In the genomic region with DNA sequence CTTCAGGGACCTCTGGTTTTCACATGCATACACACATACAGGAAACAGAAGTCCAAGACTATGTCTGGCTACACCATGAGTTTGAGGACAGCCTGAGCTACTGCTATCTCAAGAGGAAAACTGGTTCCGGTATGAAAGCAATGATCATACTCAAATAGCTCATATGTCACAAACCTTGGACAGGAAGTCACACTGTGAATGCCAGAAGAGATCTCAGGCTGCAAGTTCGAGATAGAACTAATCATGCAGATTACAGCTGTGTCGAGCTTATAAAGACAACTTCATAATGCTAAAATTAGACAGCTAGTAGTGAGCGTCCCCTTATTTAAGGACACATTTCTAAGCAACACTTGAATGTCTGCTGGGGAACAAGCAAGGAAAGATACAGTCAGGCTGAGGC, we compare ENCODE assay signal across 19 mouse cellular contexts. TPM values are rescaled to one million over a fixed set of nuclear protein-coding genes. Genes with fewer than 3 reads are reported as not detected.
DNase-seq lines count a peak whose midpoint lies in the region; ATAC-seq lines count a peak whose summit lies in the region.
"Had no signal": no experiment of that assay in that cellular context is flagged by ENCODE, and none has a peak within 500 bp of the region (broad histone marks: within the 10 kb centered on the region; RNA-seq: fewer than 3 reads in every experiment).

No protein-coding gene starts in this region.

- peaks cover 21% of the 10 kb centered on the region for H3K4me1 ChIP-seq in heart, embryonic 10.5 days
- peaks cover 47% of the 10 kb centered on the region for H3K4me1 ChIP-seq in liver, embryonic 15.5 days (replicated peaks)
- H3K4me1 ChIP-seq in forebrain, embryonic 11.5 days (replicated peaks; ENCODE audit: control insufficient read depth, insufficient read depth, low read length), result no peaks in the 10 kb centered on the region
- H3K4me1 ChIP-seq: hindbrain, embryonic 13.5 days; midbrain, embryonic 13.5 days; neural tube, embryonic 12.5 days had no signal

- H3K27me3 ChIP-seq in heart, embryonic 10.5 days (ENCODE audit: insufficient read depth, poor library complexity, severe bottlenecking), result no peaks in the 10 kb centered on the region
- H3K27me3 ChIP-seq in liver, embryonic 15.5 days, result no peaks in the 10 kb centered on the region
- no peaks in the 10 kb centered on the region for H3K27me3 ChIP-seq in forebrain, embryonic 11.5 days (ENCODE audit: control insufficient read depth, insufficient read depth, low read length)
- H3K27me3 ChIP-seq: hindbrain, embryonic 13.5 days; midbrain, embryonic 13.5 days; neural tube, embryonic 12.5 days; Patski had no signal

- H3K4me2 ChIP-seq in liver, embryonic 15.5 days, result no peak overlapping the region
- H3K4me2 ChIP-seq in forebrain, embryonic 11.5 days (ENCODE audit: low read depth, low read length, severe bottlenecking), result no peak overlapping the region
- H3K4me2 ChIP-seq: hindbrain, embryonic 13.5 days; midbrain, embryonic 13.5 days; neural tube, embryonic 12.5 days had no signal

- no peak overlapping the region for H3K9ac ChIP-seq in liver, embryonic 15.5 days
- H3K9ac ChIP-seq in forebrain, embryonic 11.5 days (ENCODE audit: low read length), result no peak overlapping the region
- H3K9ac ChIP-seq: hindbrain, embryonic 13.5 days; midbrain, embryonic 13.5 days; neural tube, embryonic 12.5 days had no signal

- no peak for DNase-seq in heart, embryonic 10.5 days (ENCODE audit: low spot score)
- no peak for DNase-seq in heart, adult 9 months (ENCODE audit: low spot score in 2 of 2)
- DNase-seq in 416B (ENCODE audit: low read depth), result peak; percentile 90
- peak; percentile 47 for DNase-seq in c-Kit-positive CD71-positive TER-119-negative erythroid progenitor cells, embryonic 14.5 days (ENCODE audit: low read depth)
- DNase-seq in forebrain, embryonic 11.5 days (ENCODE audit: low spot score), result no peak
- DNase-seq in right cerebral cortex, postnatal 4 days, result no peak
- DNase-seq in embryo, embryonic 10.5 days (ENCODE audit: low spot score), result no peak
- DNase-seq: cerebellum, postnatal 10 days; kidney, adult 18-20 months; thymus, postnatal 25 days had no signal

- peak overlapping the region; percentile 69 for H3K27ac ChIP-seq in heart, embryonic 10.5 days
- 0 out of 2 replicates have a peak overlapping the region, but pooled peaks have one; percentile 4 for H3K27ac ChIP-seq in liver, embryonic 15.5 days (replicated peaks)
- H3K27ac ChIP-seq in forebrain, embryonic 11.5 days (ENCODE audit: low read depth, low read length), result no peak overlapping the region
- H3K27ac ChIP-seq: hindbrain, embryonic 13.5 days; midbrain, embryonic 13.5 days; neural tube, embryonic 12.5 days had no signal

- 31% methylated on average over 4 of the region's 4 CpGs for WGBS in heart, embryonic 10.5 days
- 9% methylated on average over 4 of the region's 4 CpGs for WGBS in liver, embryonic 15.5 days (ENCODE audit: insufficient replicate concordance)
- WGBS in forebrain, embryonic 11.5 days, result 88% methylated on average over 4 of the region's 4 CpGs

- no peaks in the 10 kb centered on the region for H3K36me3 ChIP-seq in heart, embryonic 10.5 days
- H3K36me3 ChIP-seq in liver, embryonic 15.5 days (replicated peaks), result no peaks in the 10 kb centered on the region
- no peaks in the 10 kb centered on the region for H3K36me3 ChIP-seq in forebrain, embryonic 11.5 days (ENCODE audit: control insufficient read depth, insufficient read depth, low read length)
- H3K36me3 ChIP-seq: hindbrain, embryonic 13.5 days; midbrain, embryonic 13.5 days; neural tube, embryonic 12.5 days had no signal

- H3K4me3 ChIP-seq in heart, embryonic 10.5 days, result no peak overlapping the region
- H3K4me3 ChIP-seq in liver, embryonic 15.5 days (replicated peaks), result no peak overlapping the region
- H3K4me3 ChIP-seq in forebrain, embryonic 11.5 days (ENCODE audit: low read depth, low read length), result no peak overlapping the region
- H3K4me3 ChIP-seq: hindbrain, embryonic 13.5 days; midbrain, embryonic 13.5 days; neural tube, embryonic 12.5 days had no signal

- H3K9me3 ChIP-seq in heart, embryonic 10.5 days, result no peaks in the 10 kb centered on the region
- no peaks in the 10 kb centered on the region for H3K9me3 ChIP-seq in liver, embryonic 15.5 days (replicated peaks)
- H3K9me3 ChIP-seq in forebrain, embryonic 11.5 days (ENCODE audit: control insufficient read depth, low read length), result no peaks in the 10 kb centered on the region
- H3K9me3 ChIP-seq: hindbrain, embryonic 13.5 days; midbrain, embryonic 13.5 days; neural tube, embryonic 12.5 days had no signal

- ATAC-seq in liver, embryonic 15.5 days (ENCODE audit: insufficient read depth), result peak; percentile 11; the same call in 1 of the 2 replicates
- no peak for ATAC-seq in forebrain, embryonic 11.5 days (replicated peaks; ENCODE audit: low FRiP score)
- ATAC-seq: forebrain, embryonic 14.5 days; midbrain, embryonic 13.5 days; Patski had no signal

RNA-seq across cellular contexts. Expression of a gene that starts 12.1 kb away (rescaled TPM):
- not detected in 2 replicates for polyA plus RNA-seq in heart, embryonic 10.5 days (2016; fragmentation: Nextera tagmentation; extraction: Ambion mirVana)
- polyA plus RNA-seq in liver, embryonic 15.5 days (2015; fragmentation: Nextera tagmentation; extraction: Ambion mirVana), result not detected in 2 replicates
- not detected in 2 replicates for polyA plus RNA-seq in forebrain, embryonic 11.5 days (2014; fragmentation: Nextera tagmentation; extraction: Ambion mirVana)
- polyA plus RNA-seq: embryonic facial prominence, embryonic 14.5 days; forebrain, embryonic 14.5 days; large intestine, adult 2 months; lung, adult 2 months; midbrain, embryonic 13.5 days; neural tube, embryonic 12.5 days; Patski had no signal

RNA-seq across cellular contexts. Expression of a gene that starts 44.8 kb away (rescaled TPM):
- polyA plus RNA-seq in heart, embryonic 10.5 days (2016; fragmentation: Nextera tagmentation; extraction: Ambion mirVana), result 99.8 and 135 TPM in 2 replicates
- polyA plus RNA-seq in liver, embryonic 15.5 days (2015; fragmentation: Nextera tagmentation; extraction: Ambion mirVana), result 18.5 and 22.2 TPM in 2 replicates
- polyA plus RNA-seq in forebrain, embryonic 11.5 days (2014; fragmentation: Nextera tagmentation; extraction: Ambion mirVana), result 68.6 and 69.0 TPM in 2 replicates

RNA-seq across cellular contexts. Expression of a gene that starts 56.5 kb away (rescaled TPM):
- 99.0 and 106 TPM in 2 replicates for polyA plus RNA-seq in heart, embryonic 10.5 days (2016; fragmentation: Nextera tagmentation; extraction: Ambion mirVana)
- 45.0 and 45.8 TPM in 2 replicates for polyA plus RNA-seq in liver, embryonic 15.5 days (2015; fragmentation: Nextera tagmentation; extraction: Ambion mirVana)
- polyA plus RNA-seq in forebrain, embryonic 11.5 days (2014; fragmentation: Nextera tagmentation; extraction: Ambion mirVana), result 71.9 and 79.9 TPM in 2 replicates

RNA-seq across cellular contexts. Expression of a gene that starts 56.5 kb away (rescaled TPM):
- polyA plus RNA-seq in heart, embryonic 10.5 days (2016; fragmentation: Nextera tagmentation; extraction: Ambion mirVana), result 170 and 199 TPM in 2 replicates
- 73.5 and 81.5 TPM in 2 replicates for polyA plus RNA-seq in liver, embryonic 15.5 days (2015; fragmentation: Nextera tagmentation; extraction: Ambion mirVana)
- 142 and 143 TPM in 2 replicates for polyA plus RNA-seq in forebrain, embryonic 11.5 days (2014; fragmentation: Nextera tagmentation; extraction: Ambion mirVana)

Comparison
In these comparisons a context has a peak if more than half of its experiments do, and no peak if none do; other contexts are left out.
1. DNase-seq: peak in 416B (single experiment) and c-Kit-positive CD71-positive TER-119-negative erythroid progenitor cells, embryonic 14.5 days (single experiment); none in heart, embryonic 10.5 days (single experiment), heart, adult 9 months (0 of 2), forebrain, embryonic 11.5 days (single experiment), right cerebral cortex, postnatal 4 days (single experiment) and embryo, embryonic 10.5 days (single experiment).